Mouse (Mus musculus) kidney, embryonic 15.5 days (tissue): ENCODE data around the gene Sox6. TPM values are rescaled to one million over a fixed set of nuclear protein-coding genes. Genes with fewer than 3 reads are reported as not detected.

ENCODE experiments used
- ATAC-seq: fragments of 200-750 bp; cut with Nextera tagmentation; replicated peaks from 2 replicates; pipeline ENCODE4 v1.8.0; 2017; ENCODE audit warnings: moderate TSS enrichment; ENCODE audit not compliant: low FRiP score
- H3K27ac ChIP-seq: fragments of 300-500 bp; sonication (generic); 2 replicates; pipeline ENCODE4 v1.5.1; 2015; ENCODE audit warnings: mild to moderate bottlenecking, inconsistent platforms
- H3K27me3 ChIP-seq: fragments of 300-500 bp; sonication (generic); 2 replicates; pipeline ENCODE4 v1.6.1; 2015; ENCODE audit warnings: inconsistent platforms
- H3K36me3 ChIP-seq: fragments of 300-500 bp; sonication (generic); 2 replicates; pipeline ENCODE4 v1.6.1; 2015; ENCODE audit warnings: inconsistent platforms
- H3K4me1 ChIP-seq: fragments of 300-500 bp; sonication (generic); 2 replicates; pipeline ENCODE4 v1.6.1; 2015; ENCODE audit warnings: inconsistent platforms
- H3K4me2 ChIP-seq: fragments of 300-500 bp; sonication (generic); 2 replicates; pipeline ENCODE4 v1.6.1; 2015; ENCODE audit warnings: moderate library complexity, mild to moderate bottlenecking, inconsistent platforms
- H3K4me3 ChIP-seq: fragments of 300-500 bp; sonication (generic); replicated peaks from 2 replicates; pipeline ENCODE4 v1.5.1; 2015; ENCODE audit warnings: mild to moderate bottlenecking, inconsistent platforms
- H3K9ac ChIP-seq: fragments of 300-500 bp; sonication (generic); 2 replicates; pipeline ENCODE4 v1.6.1; 2015; ENCODE audit warnings: mild to moderate bottlenecking, inconsistent platforms
- H3K9me3 ChIP-seq: fragments of 300-500 bp; sonication (generic); replicated peaks from 2 replicates; pipeline ENCODE4 v1.6.1; 2016; ENCODE audit warnings: inconsistent platforms
- WGBS: fragments of 180-500 bp; shearing (Covaris S2); methylation state at CpG from one replicate; pipeline ENCODE4 v1.1.7; 2015; ENCODE audit warnings: mixed read lengths; 5-methylcytosine and 5-hydroxymethylcytosine counted together
- polyA plus RNA-seq: library from polyadenylated mRNA; unstranded; fragments of >200 nt; fragmentation: Nextera tagmentation; extraction: Ambion mirVana; gene quantifications from 2 replicates; pipeline ENCODE4 v1.2.1, GENCODE M21; 2015

The Sox6 gene
- polyA plus RNA-seq, 1 experiment from 2014 or later: 20.2 TPM

DNA sequence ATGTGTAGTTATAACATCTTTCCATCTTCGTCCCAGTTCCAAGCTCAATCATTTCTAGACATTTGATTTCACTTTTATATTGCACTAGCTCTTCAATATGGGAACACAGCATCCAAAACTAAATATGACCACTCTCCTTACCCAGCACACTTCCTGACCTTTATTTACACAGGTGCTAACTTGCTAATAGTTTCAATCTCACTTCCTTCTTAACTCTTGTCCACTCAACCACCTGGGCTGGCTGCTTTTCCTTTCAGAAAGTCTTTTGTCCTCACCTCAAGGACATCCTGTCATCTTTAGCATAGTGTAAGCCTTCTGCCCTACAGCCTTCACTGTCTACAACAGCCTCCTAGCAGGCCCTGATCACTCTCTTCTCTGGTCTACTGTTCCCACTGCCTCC is 520.9 kb downstream of the Sox6 start:
- Histone ChIP-seq H3K4me3 (no peak overlapping the region), H3K4me2 (no peak overlapping the region), H3K9ac (no peak overlapping the region), H3K36me3 (no peaks in the 10 kb centered on the region), H3K27ac (no peak overlapping the region), H3K9me3 (no peaks in the 10 kb centered on the region), H3K4me1 (no peaks in the 10 kb centered on the region), H3K27me3 (peaks cover 6% of the 10 kb centered on the region; the same call in 1 of the 2 replicates)
- no peak for ATAC-seq
- 93% methylated on average over 1 of the region's 1 CpGs for WGBS

DNA sequence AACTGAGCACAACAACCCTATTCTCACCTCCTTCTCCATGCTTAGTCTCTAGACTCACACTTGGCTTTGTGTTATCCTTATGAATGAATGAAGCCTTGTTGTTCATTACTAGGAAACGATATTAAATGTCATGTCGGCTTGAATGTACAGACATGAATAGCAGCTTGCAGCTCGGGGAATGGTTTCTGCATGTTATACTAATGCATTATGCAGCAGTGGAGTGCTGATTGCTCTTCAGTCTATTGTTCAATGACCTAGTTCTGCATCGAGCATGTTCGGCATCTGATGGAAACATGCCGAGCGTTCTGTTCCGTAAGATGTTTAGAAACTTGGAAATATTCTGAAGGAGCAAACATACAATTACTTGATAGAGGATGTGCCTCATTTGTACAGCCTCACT is 524.9 kb downstream of the Sox6 start:
- ATAC-seq: no peak
- H3K36me3 ChIP-seq: no peaks in the 10 kb centered on the region
- no peak overlapping the region for H3K9ac ChIP-seq
- no peak overlapping the region for H3K27ac ChIP-seq
- 87% methylated on average over 8 of the region's 8 CpGs for WGBS
- H3K4me2 ChIP-seq: no peak overlapping the region
- no peaks in the 10 kb centered on the region for H3K9me3 ChIP-seq
- H3K27me3 ChIP-seq: peaks cover 9% of the 10 kb centered on the region; the same call in 1 of the 2 replicates
- H3K4me1 ChIP-seq: peaks cover 14% of the 10 kb centered on the region; the same call in 1 of the 2 replicates
- no peak overlapping the region for H3K4me3 ChIP-seq

- Histone ChIP-seq H3K4me1 (peaks cover 14% of the 10 kb centered on the region; the same call in 1 of the 2 replicates), H3K4me3 (no peak overlapping the region)
- WGBS: 12% methylated on average over 10 of the region's 10 CpGs
These were observed 526.8 kb downstream of the Sox6 start for GRCm38 (mm10) chr7:115511777-115512176.

GRCm38 (mm10) chr7:115511091-115511490 is 527.5 kb downstream of the Sox6 start:
- no peak for ATAC-seq
- no peak overlapping the region for H3K9ac ChIP-seq
- WGBS: 73% methylated on average over 5 of the region's 5 CpGs
- H3K36me3 ChIP-seq: no peaks in the 10 kb centered on the region
- H3K9me3 ChIP-seq: no peaks in the 10 kb centered on the region
- peaks cover 9% of the 10 kb centered on the region; the same call in 1 of the 2 replicates for H3K27me3 ChIP-seq
- peaks cover 14% of the 10 kb centered on the region; the same call in 1 of the 2 replicates for H3K4me1 ChIP-seq
- H3K4me3 ChIP-seq: no peak overlapping the region
- no peak overlapping the region for H3K4me2 ChIP-seq
- H3K27ac ChIP-seq: no peak overlapping the region

More at GRCm38 (mm10) chr7:115511777-115512176, 526.8 kb downstream of the Sox6 start:
- peaks cover 9% of the 10 kb centered on the region; the same call in 1 of the 2 replicates for H3K27me3 ChIP-seq
- no peak overlapping the region for H3K4me2 ChIP-seq
- no peaks in the 10 kb centered on the region for H3K9me3 ChIP-seq
- H3K9ac ChIP-seq: no peak overlapping the region
- no peaks in the 10 kb centered on the region for H3K36me3 ChIP-seq
- H3K27ac ChIP-seq: no peak overlapping the region
- peak; percentile 80 for ATAC-seq

DNA sequence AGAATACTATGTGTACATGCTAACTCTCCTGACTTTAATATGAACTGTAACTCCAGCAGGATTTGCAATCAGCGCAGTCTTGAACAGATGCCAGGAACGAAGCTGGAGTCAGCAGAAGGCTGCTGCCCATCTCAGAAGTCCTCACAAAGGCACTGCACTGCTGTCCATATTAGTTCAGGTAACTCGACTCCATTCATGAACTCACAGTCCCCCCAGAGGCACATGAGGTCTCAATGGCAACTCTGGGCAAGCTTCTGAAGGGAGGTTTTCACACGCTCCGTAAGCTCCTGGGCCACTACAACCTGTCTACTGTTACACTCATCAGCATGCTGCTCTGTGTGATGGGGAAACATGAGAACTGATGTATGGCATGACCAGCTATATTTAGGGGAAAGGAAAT is 528.6 kb downstream of the Sox6 start:
- H3K36me3 ChIP-seq: no peaks in the 10 kb centered on the region
- WGBS: 40% methylated on average over 5 of the region's 5 CpGs
- no peak overlapping the region for H3K27ac ChIP-seq
- H3K4me3 ChIP-seq: no peak overlapping the region
- no peak overlapping the region for H3K4me2 ChIP-seq
- ATAC-seq: peak; percentile 89
- H3K27me3 ChIP-seq: peaks cover 9% of the 10 kb centered on the region; the same call in 1 of the 2 replicates
- H3K4me1 ChIP-seq: peaks cover 14% of the 10 kb centered on the region; the same call in 1 of the 2 replicates
- no peak overlapping the region for H3K9ac ChIP-seq
- no peaks in the 10 kb centered on the region for H3K9me3 ChIP-seq

GRCm38 (mm10) chr7:115506385-115506784 is 532.2 kb downstream of the Sox6 start:
- Histone ChIP-seq H3K27me3 (no peaks in the 10 kb centered on the region), H3K4me3 (no peak overlapping the region), H3K27ac (no peak overlapping the region), H3K36me3 (no peaks in the 10 kb centered on the region), H3K4me1 (peaks cover 14% of the 10 kb centered on the region), H3K9me3 (no peaks in the 10 kb centered on the region), H3K4me2 (no peak overlapping the region), H3K9ac (no peak overlapping the region)
- no peak for ATAC-seq
- 52% methylated on average over 6 of the region's 6 CpGs for WGBS

DNA sequence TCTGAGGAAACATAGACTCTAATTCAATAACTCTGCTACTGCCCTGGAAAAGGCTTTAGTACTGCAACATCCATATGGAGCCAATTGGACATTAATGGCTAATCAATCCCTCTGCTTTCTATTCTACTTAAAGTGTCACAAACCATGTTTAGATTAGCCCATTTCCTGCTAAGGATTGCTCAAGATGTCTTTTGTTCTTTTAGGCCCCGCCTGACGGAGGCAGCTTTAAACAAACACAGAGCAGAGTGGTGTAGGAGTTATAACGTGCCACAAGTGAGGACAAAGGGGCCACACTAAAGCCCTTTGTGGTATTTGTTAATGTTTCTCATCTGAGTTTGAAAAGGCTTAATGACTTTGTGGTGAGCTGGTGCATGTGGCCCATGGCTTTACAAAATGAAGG is 537.1 kb downstream of the Sox6 start:
- no peak overlapping the region for H3K27ac ChIP-seq

DNA sequence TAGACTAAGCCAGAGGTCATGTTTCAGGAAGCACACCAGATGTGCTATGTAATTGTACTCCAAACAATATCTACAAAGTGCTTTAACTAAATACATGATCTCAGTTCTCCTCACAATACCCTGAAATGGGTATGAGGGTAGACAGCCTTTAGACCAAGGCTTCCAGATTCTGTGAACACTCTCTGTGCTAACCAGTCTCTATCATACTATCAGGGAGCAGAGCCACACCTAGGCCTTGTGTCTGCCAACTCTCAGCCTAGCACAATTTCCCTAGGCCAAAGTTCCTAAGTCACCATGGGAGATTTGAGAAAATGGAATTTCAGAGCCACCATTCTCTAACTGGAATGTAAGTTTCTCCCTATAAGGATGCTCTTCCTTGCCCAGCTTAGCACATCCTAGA is 537.8 kb downstream of the Sox6 start:
- H3K27ac ChIP-seq: no peak overlapping the region
- ATAC-seq: no peak
- H3K4me1 ChIP-seq: peaks cover 12% of the 10 kb centered on the region
- H3K4me2 ChIP-seq: no peak overlapping the region
- no peak overlapping the region for H3K4me3 ChIP-seq
- H3K27me3 ChIP-seq: no peaks in the 10 kb centered on the region
- H3K9ac ChIP-seq: no peak overlapping the region
- no peaks in the 10 kb centered on the region for H3K36me3 ChIP-seq
- H3K9me3 ChIP-seq: no peaks in the 10 kb centered on the region

More for the DNA sequence above, 537.1 kb downstream of the Sox6 start:
- H3K4me2 ChIP-seq: no peak overlapping the region
- 35% methylated on average over 3 of the region's 3 CpGs for WGBS
- 0 out of 2 replicates have a peak, but pooled peaks have one; percentile 22 for ATAC-seq
- no peaks in the 10 kb centered on the region for H3K36me3 ChIP-seq
- no peak overlapping the region for H3K4me3 ChIP-seq
- peaks cover 12% of the 10 kb centered on the region for H3K4me1 ChIP-seq
- H3K27me3 ChIP-seq: no peaks in the 10 kb centered on the region
- no peak overlapping the region for H3K9ac ChIP-seq
- no peaks in the 10 kb centered on the region for H3K9me3 ChIP-seq

DNA sequence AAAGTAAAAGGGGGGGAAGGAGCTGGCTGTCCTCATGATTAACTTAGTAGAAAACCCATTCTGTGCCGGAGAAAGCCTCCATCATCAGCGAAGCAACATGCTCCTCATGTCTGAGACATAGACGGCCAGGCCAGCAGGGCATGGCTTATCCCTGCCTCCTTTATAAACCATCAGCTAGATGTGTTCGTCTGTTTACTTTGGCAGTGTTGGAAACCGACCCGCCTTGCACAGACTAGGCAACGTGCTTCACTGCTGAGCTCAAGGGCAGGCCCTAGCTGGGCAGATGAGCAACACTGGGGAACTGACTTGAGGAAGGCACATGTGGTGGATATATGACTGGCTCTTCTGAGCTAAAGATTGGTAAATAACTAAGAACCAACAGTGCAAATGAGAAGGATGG is 538.4 kb downstream of the Sox6 start:
- no peak overlapping the region for H3K4me3 ChIP-seq
- H3K9me3 ChIP-seq: no peaks in the 10 kb centered on the region
- H3K9ac ChIP-seq: no peak overlapping the region
- H3K27me3 ChIP-seq: no peaks in the 10 kb centered on the region
- ATAC-seq: no peak
- H3K4me1 ChIP-seq: peaks cover 12% of the 10 kb centered on the region
- WGBS: 30% methylated on average over 7 of the region's 7 CpGs
- H3K27ac ChIP-seq: no peak overlapping the region
- no peaks in the 10 kb centered on the region for H3K36me3 ChIP-seq
- no peak overlapping the region for H3K4me2 ChIP-seq

- H3K9ac ChIP-seq: no peak overlapping the region
- no peak for ATAC-seq
- peaks cover 3% of the 10 kb centered on the region for H3K27me3 ChIP-seq
- no peak overlapping the region for H3K4me2 ChIP-seq
- WGBS: 51% methylated on average over 5 of the region's 5 CpGs
- no peak overlapping the region for H3K4me3 ChIP-seq
- H3K27ac ChIP-seq: no peak overlapping the region
- H3K36me3 ChIP-seq: no peaks in the 10 kb centered on the region
- no peaks in the 10 kb centered on the region for H3K9me3 ChIP-seq
- no peaks in the 10 kb centered on the region for H3K4me1 ChIP-seq
These were observed 546.9 kb downstream of the Sox6 start for GRCm38 (mm10) chr7:115491721-115492120.

GRCm38 (mm10) chr7:115489608-115490007 is 549.0 kb downstream of the Sox6 start:
- no peak overlapping the region for H3K27ac ChIP-seq
- no peaks in the 10 kb centered on the region for H3K9me3 ChIP-seq
- H3K9ac ChIP-seq: no peak overlapping the region
- ATAC-seq: no peak
- no peak overlapping the region for H3K4me2 ChIP-seq
- H3K36me3 ChIP-seq: no peaks in the 10 kb centered on the region
- WGBS: 57% methylated on average over 10 of the region's 10 CpGs
- H3K4me3 ChIP-seq: no peak overlapping the region
- H3K4me1 ChIP-seq: no peaks in the 10 kb centered on the region
- H3K27me3 ChIP-seq: peaks cover 3% of the 10 kb centered on the region; the same call in 1 of the 2 replicates

- Histone ChIP-seq H3K4me2 (no peak overlapping the region), H3K27ac (no peak overlapping the region), H3K9me3 (no peaks in the 10 kb centered on the region), H3K36me3 (no peaks in the 10 kb centered on the region), H3K9ac (no peak overlapping the region), H3K4me3 (no peak overlapping the region), H3K27me3 (no peaks in the 10 kb centered on the region), H3K4me1 (no peaks in the 10 kb centered on the region)
- no peak for ATAC-seq
- WGBS: 94% methylated on average over 12 of the region's 12 CpGs
These were observed 552.2 kb downstream of the Sox6 start for GRCm38 (mm10) chr7:115486431-115486830.
